Mouse (Mus musculus) cerebellum, postnatal 10 days (tissue): ENCODE data around the gene Vmn1r52.
"Not testable (repeated sequence)": the region's sequence is repeated elsewhere in the genome, so short reads cannot be mapped to it uniquely, and the experiment has no call there.

Experiments
- DNase-seq, 2 experiments: peaks; one replicate each; pipeline ENCODE4 v3.0.0; 2021; ENCODE audit warnings: mixed read lengths in 2 of 2

Vmn1r52 gene

DNA sequence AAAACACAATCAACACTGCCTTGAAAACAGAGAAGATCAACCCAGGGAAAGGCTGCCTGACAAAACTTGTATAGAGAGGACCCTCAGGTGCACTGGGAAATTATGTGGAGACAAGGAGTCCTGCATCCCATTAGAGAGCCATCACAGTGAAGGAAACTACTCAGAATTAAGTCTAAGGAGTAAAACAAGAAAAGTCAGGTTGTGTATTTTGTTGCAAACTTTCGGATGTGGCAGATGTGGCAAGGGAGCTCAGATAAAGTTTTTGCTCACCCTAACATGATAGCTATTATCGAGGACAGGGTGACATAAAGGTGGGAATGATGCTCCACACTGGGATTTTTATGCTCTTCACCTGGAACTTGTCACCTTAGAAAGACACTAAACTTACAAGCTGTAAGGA is at the start of gene Vmn1r52:
Gene Vmn1r52 (plus strand): TSS at position 301 of the 400 bp plus-strand sequence.
- DNase-seq = no peak

DNA sequence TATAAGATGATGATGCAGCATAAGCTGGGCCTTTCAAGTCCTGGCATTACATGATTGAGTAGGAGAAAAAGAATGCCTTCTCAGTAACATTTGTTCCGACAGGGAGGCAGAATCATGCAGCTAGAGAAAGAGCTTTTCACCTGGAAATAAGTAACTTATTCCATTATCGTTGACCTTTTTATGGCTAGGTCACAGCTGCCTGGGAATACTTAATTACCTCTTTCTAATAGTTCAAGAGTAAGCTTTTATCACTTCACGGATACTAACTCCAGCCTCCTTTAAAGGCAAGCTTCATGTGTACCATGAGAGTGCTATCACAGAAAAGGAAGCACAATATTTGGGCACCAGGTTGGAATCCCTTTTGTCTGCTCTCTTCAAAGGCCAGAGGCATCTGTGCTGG is 14.5 kb upstream of the Vmn1r52 start:
- no peak for DNase-seq

GRCm38 (mm10) chr6:90202493-90202892 is 27.9 kb downstream of the Vmn1r52 start, which contains the start of gene V1ra8:
Gene V1ra8, plus strand, starts transcription at chr6:90202793.
- not testable (repeated sequence) for DNase-seq

DNA sequence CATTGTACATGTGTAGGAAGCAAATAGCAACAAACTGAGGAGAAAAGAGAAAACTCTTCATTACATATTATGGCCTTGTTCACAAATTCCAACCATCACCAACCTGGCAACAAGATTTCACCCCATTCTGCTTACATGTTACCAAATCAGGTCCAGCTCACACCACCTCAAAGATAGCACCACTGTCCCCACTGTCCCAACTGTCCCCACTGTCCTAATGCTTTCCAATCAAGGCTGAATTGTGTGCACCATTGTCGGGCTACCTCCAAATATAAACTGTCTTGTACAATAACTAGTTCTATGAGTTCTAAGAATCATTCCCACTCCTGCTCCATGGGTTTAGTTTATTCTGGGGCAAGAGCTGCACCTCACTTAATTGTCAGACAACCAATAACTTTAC is 49.7 kb downstream of the Vmn1r52 start, which contains the start of gene Vmn1r53:
Gene Vmn1r53 (minus strand): TSS at position 101 of the 400 bp plus-strand sequence.
- DNase-seq = no peak
